Mouse (Mus musculus) fat pad, adult 2 months (tissue): ENCODE measurements around the gene Cercam.

ENCODE experiments used
- DNase-seq: peaks from one replicate; pipeline ENCODE4 v3.0.0-alpha.2; 2011; ENCODE audit warnings: low read depth, low spot score; ENCODE audit errors: extremely low read depth

Cercam gene

GRCm38 (mm10) chr2:29868949-29869645, at the start of gene Cercam:
Gene Cercam, plus strand, starts transcription at chr2:29869164.
- DNase-seq: no peak

- DNase-seq: no peak
Measured at GRCm38 (mm10) chr2:29819363-29819762, 49.6 kb upstream of the Cercam start.

GRCm38 (mm10) chr2:29820025-29820817, 48.7 kb upstream of the Cercam start, which contains the start of gene Urm1:
Gene Urm1, plus strand, starts transcription at chr2:29820075.
- DNase-seq: no peak

- DNase-seq: no peak
Measured at GRCm38 (mm10) chr2:29826318-29826925, 42.5 kb upstream of the Cercam start.

- DNase-seq: peak; percentile 78
Measured at GRCm38 (mm10) chr2:29826926-29827708, 41.8 kb upstream of the Cercam start.

- no peak for DNase-seq
Measured at GRCm38 (mm10) chr2:29827709-29828024, 41.3 kb upstream of the Cercam start.

GRCm38 (mm10) chr2:29831106-29831505, 37.9 kb upstream of the Cercam start:
- no peak for DNase-seq

GRCm38 (mm10) chr2:29833796-29834195, 35.2 kb upstream of the Cercam start:
- DNase-seq: no peak

GRCm38 (mm10) chr2:29835391-29835899, 33.5 kb upstream of the Cercam start:
- DNase-seq: no peak

- DNase-seq: no peak
Measured at GRCm38 (mm10) chr2:29839460-29839859, 29.5 kb upstream of the Cercam start.

GRCm38 (mm10) chr2:29843231-29844105, 25.5 kb upstream of the Cercam start:
- no peak for DNase-seq

- DNase-seq: no peak
Measured at GRCm38 (mm10) chr2:29844115-29844514, 24.8 kb upstream of the Cercam start.

GRCm38 (mm10) chr2:29844661-29845060, 24.3 kb upstream of the Cercam start:
- no peak for DNase-seq

- no peak for DNase-seq
Measured at GRCm38 (mm10) chr2:29845636-29846035, 23.3 kb upstream of the Cercam start.

- no peak for DNase-seq
Measured at GRCm38 (mm10) chr2:29846061-29846853, 22.7 kb upstream of the Cercam start.

GRCm38 (mm10) chr2:29846911-29847310, 22.1 kb upstream of the Cercam start:
- DNase-seq: no peak

- no peak for DNase-seq
Measured at GRCm38 (mm10) chr2:29849041-29849440, 19.9 kb upstream of the Cercam start.

- no peak for DNase-seq
Measured at GRCm38 (mm10) chr2:29849841-29850480, 19.0 kb upstream of the Cercam start.
